Mouse (Mus musculus): ENCODE data around the gene Cdhr4.

DNA sequence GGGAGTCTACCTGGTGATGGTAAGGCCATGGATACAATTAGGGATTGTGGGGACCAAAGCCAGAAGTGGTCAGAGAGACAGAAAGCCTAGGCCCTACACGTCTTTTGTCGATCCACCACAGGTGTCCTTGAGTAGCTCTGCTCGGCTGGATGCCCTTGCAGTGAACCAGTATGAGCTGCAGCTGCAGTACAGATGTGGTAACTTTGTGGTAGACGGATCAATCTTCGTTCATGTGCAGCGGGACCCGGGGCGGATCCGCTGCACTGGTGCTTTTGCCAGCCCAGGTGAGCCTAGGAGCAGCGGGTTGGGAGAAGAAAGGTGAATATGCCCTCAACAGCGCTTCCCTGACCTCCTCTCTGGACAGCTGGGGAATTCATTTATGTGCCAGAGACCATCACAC lies 716 bp downstream of the Cdhr4 start:
- TF ChIP-seq CTCF (IDR thresholded peaks at IDR 0.05; ENCODE audit: low read depth) (no peak), EP300 (IDR thresholded peaks at IDR 0.05; ENCODE audit: low read depth) (no peak)

Data from heart, postnatal 0 days (tissue).